ENCODE assay signal across 10 mouse cellular contexts in genomic region chr11:24083076-24083405, GRCm38 (mm10). TPM values are rescaled to one million over a fixed set of nuclear protein-coding genes. Genes with fewer than 3 reads are reported as not detected.
DNase-seq lines count a peak whose midpoint lies in the region; ATAC-seq lines count a peak whose summit lies in the region.
"Had no signal": no experiment of that assay in that cellular context is flagged by ENCODE, and none has a peak within 500 bp of the region (broad histone marks: within the 10 kb centered on the region; RNA-seq: fewer than 3 reads in every experiment).

No protein-coding gene starts in this region.

- H3K27me3 ChIP-seq in erythroblast, embryonic 14.5 days (ENCODE audit: control insufficient read depth): peaks cover 8% of the 10 kb centered on the region; the same call in 1 of the 2 replicates
- H3K27me3 ChIP-seq in hindbrain, embryonic 12.5 days: no peaks in the 10 kb centered on the region
- peaks cover 9% of the 10 kb centered on the region; the same call in 1 of the 2 replicates for H3K27me3 ChIP-seq in liver, embryonic 15.5 days

- peak; percentile 19 for DNase-seq in brain, adult 2 months (ENCODE audit: low read depth, low spot score)
- DNase-seq in retina, embryonic 14.5 days (ENCODE audit: low spot score): no peak
- no peak for DNase-seq in right cerebral cortex, postnatal 10 days (ENCODE audit: low spot score in 2 of 2)
- DNase-seq: kidney, postnatal 14 days had no signal

- H3K9me3 ChIP-seq in erythroblast, embryonic 14.5 days (ENCODE audit: control insufficient read depth, low read length): no peaks in the 10 kb centered on the region
- H3K9me3 ChIP-seq in hindbrain, embryonic 12.5 days (replicated peaks): no peaks in the 10 kb centered on the region
- H3K9me3 ChIP-seq in liver, embryonic 15.5 days (replicated peaks): no peaks in the 10 kb centered on the region

- H3K4me3 ChIP-seq in erythroblast, embryonic 14.5 days (replicated peaks): peak overlapping the region; percentile 92
- peak overlapping the region; percentile 20 for H3K4me3 ChIP-seq in hindbrain, embryonic 12.5 days
- peak overlapping the region; percentile 74 for H3K4me3 ChIP-seq in liver, embryonic 15.5 days (replicated peaks)

- H3K4me2 ChIP-seq in hindbrain, embryonic 12.5 days (replicated peaks): peak overlapping the region; percentile 90
- peak overlapping the region; percentile 97 for H3K4me2 ChIP-seq in liver, embryonic 15.5 days

- peaks cover 42% of the 10 kb centered on the region for H3K36me3 ChIP-seq in erythroblast, embryonic 14.5 days (ENCODE audit: control insufficient read depth)
- H3K36me3 ChIP-seq in hindbrain, embryonic 12.5 days: peaks cover 29% of the 10 kb centered on the region
- H3K36me3 ChIP-seq in liver, embryonic 15.5 days (replicated peaks): peaks cover 31% of the 10 kb centered on the region

- WGBS in hindbrain, embryonic 12.5 days: 44% methylated on average over 1 of the region's 1 CpGs
- 18% methylated on average over 1 of the region's 1 CpGs for WGBS in liver, embryonic 15.5 days (ENCODE audit: insufficient replicate concordance)

- ATAC-seq in erythroblast, adult 5-6 weeks (replicated peaks; ENCODE audit: low FRiP score, poor library complexity, severe bottlenecking): no peak
- ATAC-seq in hindbrain, embryonic 12.5 days (ENCODE audit: low FRiP score): no peak
- ATAC-seq in liver, embryonic 15.5 days (ENCODE audit: insufficient read depth): no peak
- no peak for ATAC-seq in megakaryocyte-erythroid progenitor cell, adult 5-6 weeks (replicated peaks; ENCODE audit: low FRiP score, low TSS enrichment, poor library complexity, severe bottlenecking)

- peaks cover 83% of the 10 kb centered on the region for H3K4me1 ChIP-seq in erythroblast, embryonic 14.5 days (ENCODE audit: control insufficient read depth)
- peaks cover 40% of the 10 kb centered on the region for H3K4me1 ChIP-seq in hindbrain, embryonic 12.5 days
- H3K4me1 ChIP-seq in liver, embryonic 15.5 days (replicated peaks): peaks cover 74% of the 10 kb centered on the region

- H3K27ac ChIP-seq in hindbrain, embryonic 12.5 days: peak overlapping the region; percentile 62; the same call in 1 of the 2 replicates
- H3K27ac ChIP-seq in liver, embryonic 15.5 days (replicated peaks): peak overlapping the region; percentile 46

- H3K9ac ChIP-seq in hindbrain, embryonic 12.5 days: peak overlapping the region; percentile 51; the same call in 1 of the 2 replicates
- peak overlapping the region; percentile 35 for H3K9ac ChIP-seq in liver, embryonic 15.5 days

RNA-seq across cellular contexts. Expression of gene Bcl11a, which starts 5.2 kb away (rescaled TPM):
- polyA plus RNA-seq in erythroblast, embryonic 14.5 days (2012): 4.5 and 4.9 TPM in 2 replicates
- 11.1 and 25.5 TPM in 2 replicates for total RNA-seq in erythroblast, adult 5-6 weeks (2015; ENCODE audit: low replicate concordance)
- 4.9 and 10.2 TPM in 2 replicates for total RNA-seq in erythroblast, adult 5-6 weeks (2017; ENCODE audit: low replicate concordance)
- polyA plus RNA-seq in hindbrain, embryonic 12.5 days (2016; fragmentation: Nextera tagmentation; extraction: Ambion mirVana): 89.1 and 94.8 TPM in 2 replicates
- polyA plus RNA-seq in liver, embryonic 15.5 days (2015; fragmentation: Nextera tagmentation; extraction: Ambion mirVana): 24.7 and 25.2 TPM in 2 replicates
- 194 and 225 TPM in 2 replicates for total RNA-seq in megakaryocyte-erythroid progenitor cell, adult 5-6 weeks (2014; fragmentation: Nextera tagmentation)
- 69.3 and 74.2 TPM in 2 replicates for total RNA-seq in megakaryocyte-erythroid progenitor cell, adult 5-6 weeks (2017)

RNA-seq across cellular contexts. Expression of gene A830031A19Rik, which starts 8.2 kb away (rescaled TPM):
- not detected in 2 replicates for polyA plus RNA-seq in erythroblast, embryonic 14.5 days (2012)
- not detected in 2 replicates for total RNA-seq in erythroblast, adult 5-6 weeks (2015; ENCODE audit: low replicate concordance)
- total RNA-seq in erythroblast, adult 5-6 weeks (2017; ENCODE audit: low replicate concordance): 4.0 TPM in 1 of 2 replicates, not detected in the other
- not detected in 2 replicates for polyA plus RNA-seq in hindbrain, embryonic 12.5 days (2016; fragmentation: Nextera tagmentation; extraction: Ambion mirVana)
- polyA plus RNA-seq in liver, embryonic 15.5 days (2015; fragmentation: Nextera tagmentation; extraction: Ambion mirVana): not detected in 2 replicates
- total RNA-seq in megakaryocyte-erythroid progenitor cell, adult 5-6 weeks (2014; fragmentation: Nextera tagmentation): not detected in 2 replicates
- not detected in 2 replicates for total RNA-seq in megakaryocyte-erythroid progenitor cell, adult 5-6 weeks (2017)
- polyA plus RNA-seq: lung, embryonic 16.5 days had no signal

Comparison
In these comparisons a context has a peak if more than half of its experiments do, and no peak if none do; other contexts are left out.
1. H3K4me3 ChIP-seq: peak in every context shown above with its lines; median percentile 92 in erythroblast, embryonic 14.5 days; 74 in liver, embryonic 15.5 days; 20 in hindbrain, embryonic 12.5 days.